Comparison of ENCODE assay signal across 16 mouse cellular contexts in genomic region chr2:145196501-145197042, GRCm38 (mm10). TPM values are rescaled to one million over a fixed set of nuclear protein-coding genes. Genes with fewer than 3 reads are reported as not detected.
DNase-seq lines count a peak whose midpoint lies in the region; ATAC-seq and TF ChIP-seq lines count a peak whose summit lies in the region.
"Had no signal": no experiment of that assay in that cellular context is flagged by ENCODE, and none has a peak within 500 bp of the region (broad histone marks: within the 10 kb centered on the region; RNA-seq: fewer than 3 reads in every experiment).

No protein-coding gene starts in this region.

- no peak for TF ChIP-seq CTCF in hindbrain, postnatal 0 days (IDR thresholded peaks at IDR 0.05; ENCODE audit: low read depth)
- TF ChIP-seq CTCF in spleen, adult 2 months (IDR thresholded peaks at IDR 0.05; ENCODE audit: extremely low read depth, insufficient read depth, insufficient read length, insufficient replicate concordance) = no peak

- no peak overlapping the region for H3K9ac ChIP-seq in hindbrain, postnatal 0 days (replicated peaks; ENCODE audit: low read length)
- no peak overlapping the region for H3K9ac ChIP-seq in hindbrain, embryonic 13.5 days

- WGBS in hindbrain, postnatal 0 days = 85% methylated on average over 7 of the region's 7 CpGs
- 90% methylated on average over 7 of the region's 7 CpGs for WGBS in hindbrain, embryonic 13.5 days
- 59% methylated on average over 7 of the region's 7 CpGs for WGBS in spleen, adult 2 months
- WGBS in heart, embryonic 10.5 days = 88% methylated on average over 7 of the region's 7 CpGs

- H3K36me3 ChIP-seq in hindbrain, postnatal 0 days (ENCODE audit: insufficient read depth, low read length) = no peaks in the 10 kb centered on the region
- no peaks in the 10 kb centered on the region for H3K36me3 ChIP-seq in hindbrain, embryonic 13.5 days
- no peaks in the 10 kb centered on the region for H3K36me3 ChIP-seq in spleen, adult 2 months (ENCODE audit: control insufficient read depth, insufficient read depth, low read length)
- no peaks in the 10 kb centered on the region for H3K36me3 ChIP-seq in heart, embryonic 10.5 days
- H3K36me3 ChIP-seq: embryonic facial prominence, embryonic 10.5 days; midbrain, embryonic 10.5 days had no signal

- DNase-seq in hindbrain, postnatal 0 days (ENCODE audit: low spot score) = peak; percentile 11
- no peak for DNase-seq in spleen, adult 2 months (ENCODE audit: low read depth in 1 of 2, low spot score in 2 of 2)
- no peak for DNase-seq in spleen, postnatal 36 days (ENCODE audit: low spot score in 2 of 2)
- DNase-seq in induced T-regulatory cell, adult 2 months (ENCODE audit: low read depth) = peak; percentile 65
- no peak for DNase-seq in kidney, adult 9 months
- no peak for DNase-seq in heart, embryonic 10.5 days (ENCODE audit: low spot score)
- DNase-seq: adrenal gland, adult 8-10 months; heart, postnatal 4 days; kidney, adult 11 months; liver had no signal

- H3K9me3 ChIP-seq in hindbrain, postnatal 0 days (ENCODE audit: low read length) = no peaks in the 10 kb centered on the region
- H3K9me3 ChIP-seq in hindbrain, embryonic 13.5 days = no peaks in the 10 kb centered on the region
- no peaks in the 10 kb centered on the region for H3K9me3 ChIP-seq in heart, embryonic 10.5 days
- H3K9me3 ChIP-seq: embryonic facial prominence, embryonic 10.5 days; midbrain, embryonic 10.5 days had no signal

- no peak overlapping the region for H3K27ac ChIP-seq in hindbrain, postnatal 0 days
- H3K27ac ChIP-seq in hindbrain, embryonic 13.5 days = no peak overlapping the region
- peak overlapping the region; percentile 6; the same call in 1 of the 2 replicates for H3K27ac ChIP-seq in spleen, adult 2 months (ENCODE audit: insufficient read depth, low read length)
- no peak overlapping the region for H3K27ac ChIP-seq in heart, embryonic 10.5 days
- H3K27ac ChIP-seq: embryonic facial prominence, embryonic 10.5 days; midbrain, embryonic 10.5 days had no signal

- no peak overlapping the region for H3K4me2 ChIP-seq in hindbrain, postnatal 0 days (ENCODE audit: low read depth, low read length)
- H3K4me2 ChIP-seq in hindbrain, embryonic 13.5 days = no peak overlapping the region
- H3K4me2 ChIP-seq: heart, embryonic 11.5 days had no signal

- no peak overlapping the region for H3K4me3 ChIP-seq in hindbrain, postnatal 0 days (ENCODE audit: low read length)
- H3K4me3 ChIP-seq in hindbrain, embryonic 13.5 days = no peak overlapping the region
- H3K4me3 ChIP-seq in spleen, adult 2 months (ENCODE audit: extremely low read depth, insufficient read depth, insufficient read length) = no peak overlapping the region
- H3K4me3 ChIP-seq in heart, embryonic 10.5 days = no peak overlapping the region
- H3K4me3 ChIP-seq: embryonic facial prominence, embryonic 10.5 days; midbrain, embryonic 10.5 days; myocyte had no signal

- no peaks in the 10 kb centered on the region for H3K27me3 ChIP-seq in hindbrain, postnatal 0 days (ENCODE audit: insufficient read depth, low read length)
- H3K27me3 ChIP-seq in hindbrain, embryonic 13.5 days = no peaks in the 10 kb centered on the region
- no peaks in the 10 kb centered on the region for H3K27me3 ChIP-seq in spleen, adult 2 months (ENCODE audit: control insufficient read depth, insufficient read depth, low read length)
- H3K27me3 ChIP-seq in heart, embryonic 10.5 days (ENCODE audit: insufficient read depth, poor library complexity, severe bottlenecking) = no peaks in the 10 kb centered on the region

- ATAC-seq in hindbrain, postnatal 0 days = peak; percentile 47; the same call in 1 of the 2 replicates
- no peak for ATAC-seq in hindbrain, embryonic 13.5 days (ENCODE audit: low FRiP score)

- 0 out of 2 replicates have a peak, but pooled peaks cover 3% of the 10 kb centered on the region for H3K4me1 ChIP-seq in hindbrain, postnatal 0 days (ENCODE audit: insufficient read depth, low read length)
- H3K4me1 ChIP-seq in hindbrain, embryonic 13.5 days (replicated peaks) = no peaks in the 10 kb centered on the region
- H3K4me1 ChIP-seq in spleen, adult 2 months (ENCODE audit: control insufficient read depth, insufficient read depth, insufficient read length) = peaks cover 3% of the 10 kb centered on the region; the same call in 1 of the 2 replicates
- H3K4me1 ChIP-seq in heart, embryonic 10.5 days = peaks cover 7% of the 10 kb centered on the region; the same call in 1 of the 2 replicates
- H3K4me1 ChIP-seq: embryonic facial prominence, embryonic 10.5 days; midbrain, embryonic 10.5 days had no signal

- no peak for TF ChIP-seq POLR2A in spleen, adult 2 months (IDR thresholded peaks at IDR 0.05; ENCODE audit: low read depth, low read length)

RNA-seq across cellular contexts. Expression of gene Slc24a3, which starts 29.0 kb away (rescaled TPM):
- 50.2 and 63.3 TPM in 2 replicates for total RNA-seq in hindbrain, postnatal 0 days (2014; rRNA removed)
- polyA plus RNA-seq in hindbrain, postnatal 0 days (2015; fragmentation: Nextera tagmentation; extraction: Ambion mirVana) = 28.5 and 29.5 TPM in 2 replicates
- polyA plus RNA-seq in hindbrain, embryonic 13.5 days (2015; fragmentation: Nextera tagmentation; extraction: Ambion mirVana) = 6.1 and 7.3 TPM in 2 replicates
- 1.9 and 2.4 TPM in 2 replicates for polyA plus RNA-seq in spleen, adult 2 months (2012; rRNA removed)
- 1.4 and 2.2 TPM in 2 replicates for polyA plus RNA-seq in heart, embryonic 10.5 days (2016; fragmentation: Nextera tagmentation; extraction: Ambion mirVana)
- total RNA-seq: CH12.LX had no signal

Comparison
In these comparisons a context has a peak if more than half of its experiments do, and no peak if none do; other contexts are left out.
1. DNase-seq: peak in hindbrain, postnatal 0 days (single experiment) and induced T-regulatory cell, adult 2 months (single experiment); none in spleen, adult 2 months (0 of 2), spleen, postnatal 36 days (0 of 2), kidney, adult 9 months (single experiment) and heart, embryonic 10.5 days (single experiment).